Mouse (Mus musculus) erythroblast, embryonic 14.5 days (primary cell): ENCODE results near the gene Cd101.

Source experiments
- GATA1 ChIP-seq: IDR thresholded peaks from 2 replicates; pipeline ENCODE4 v1.6.1; 2012; ENCODE audit warnings: low read length, inconsistent platforms, mixed read lengths
- TAL1 ChIP-seq: IDR thresholded peaks from 3 replicates; pipeline ENCODE4 v1.6.1; 2012; ENCODE audit warnings: low read length, inconsistent platforms, mixed read lengths

DNA sequence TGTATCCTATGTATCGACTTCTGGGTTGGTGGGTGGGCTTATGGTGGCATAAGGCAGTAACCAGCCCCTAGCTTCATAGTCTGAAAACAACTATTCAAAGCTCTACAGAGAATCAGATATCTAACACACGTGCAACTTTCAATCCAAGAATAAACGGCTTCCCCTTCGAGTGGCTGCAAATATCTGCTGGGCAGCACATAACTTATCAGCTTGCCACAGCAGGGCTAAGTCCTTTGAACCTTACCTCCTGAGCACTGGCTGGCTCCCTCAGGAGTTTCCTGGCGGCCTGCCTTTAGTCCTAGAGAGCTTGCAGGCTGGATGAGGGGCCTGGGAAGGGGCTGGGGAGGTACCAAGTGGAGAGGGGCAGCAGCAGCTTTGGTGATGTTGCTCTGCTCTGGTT is 68.3 kb downstream of the Cd101 start:
- no peak for TF ChIP-seq TAL1
- no peak for TF ChIP-seq GATA1
